Mouse (Mus musculus) thymus, postnatal 36 days (tissue): ENCODE data around the gene Hsp90ab1.

Source experiments
- DNase-seq, 2 experiments: peaks; one replicate each; pipeline ENCODE4 v3.0.0; 2022; ENCODE audit warnings: mixed read lengths in 2 of 2

The Hsp90ab1 gene

GRCm38 (mm10) chr17:45573087-45573779, at the start of gene Hsp90ab1:
Gene Hsp90ab1 (minus strand): TSS chr17:45573271.
- DNase-seq: peak; percentile 100

GRCm38 (mm10) chr17:45619386-45620256, 46.5 kb upstream of the Hsp90ab1 start:
- peak; percentile 53 to 61 for DNase-seq

GRCm38 (mm10) chr17:45618941-45619385, 45.9 kb upstream of the Hsp90ab1 start:
- DNase-seq: peak; percentile 68 to 81

- DNase-seq: no peak
These were observed 44.6 kb upstream of the Hsp90ab1 start for GRCm38 (mm10) chr17:45617655-45618054.

GRCm38 (mm10) chr17:45616679-45617078, 43.6 kb upstream of the Hsp90ab1 start:
- no peak for DNase-seq

- no peak for DNase-seq
These were observed 43.1 kb upstream of the Hsp90ab1 start for GRCm38 (mm10) chr17:45616046-45616650.

- no peak for DNase-seq
These were observed 39.9 kb upstream of the Hsp90ab1 start for GRCm38 (mm10) chr17:45612921-45613320.

- no peak for DNase-seq
These were observed 38.9 kb upstream of the Hsp90ab1 start for GRCm38 (mm10) chr17:45612008-45612407.

- DNase-seq: no peak
These were observed 37.2 kb upstream of the Hsp90ab1 start for GRCm38 (mm10) chr17:45610144-45610866.

GRCm38 (mm10) chr17:45608396-45608795, 35.3 kb upstream of the Hsp90ab1 start:
- DNase-seq: no peak

- DNase-seq: no peak
These were observed 34.2 kb upstream of the Hsp90ab1 start for GRCm38 (mm10) chr17:45606992-45607879.

GRCm38 (mm10) chr17:45602984-45603383, 29.9 kb upstream of the Hsp90ab1 start:
- DNase-seq: no peak

GRCm38 (mm10) chr17:45601877-45602304, 28.8 kb upstream of the Hsp90ab1 start, which contains the start of gene Mymx:
Gene Mymx (minus strand): TSS chr17:45602102.
- DNase-seq: no peak

- DNase-seq: no peak
These were observed 28.3 kb upstream of the Hsp90ab1 start for GRCm38 (mm10) chr17:45601325-45601724.

GRCm38 (mm10) chr17:45600267-45600666, 27.2 kb upstream of the Hsp90ab1 start:
- no peak for DNase-seq

- DNase-seq: peak in 1 of 2 experiments; percentile 44
These were observed 26.6 kb upstream of the Hsp90ab1 start, which contains the start of gene Slc29a1 for GRCm38 (mm10) chr17:45599446-45600242. Gene Slc29a1 (minus strand): TSS chr17:45599606.

GRCm38 (mm10) chr17:45598891-45599290, 25.8 kb upstream of the Hsp90ab1 start:
- DNase-seq: no peak

- DNase-seq: no peak
These were observed 25.3 kb upstream of the Hsp90ab1 start for GRCm38 (mm10) chr17:45598376-45598775.

GRCm38 (mm10) chr17:45597787-45598186, 24.7 kb upstream of the Hsp90ab1 start:
- DNase-seq: no peak

GRCm38 (mm10) chr17:45596631-45597396, 23.7 kb upstream of the Hsp90ab1 start:
- DNase-seq: peak; percentile 62 to 71
